Mouse (Mus musculus): ENCODE results near the gene Ntrk3.

DNA sequence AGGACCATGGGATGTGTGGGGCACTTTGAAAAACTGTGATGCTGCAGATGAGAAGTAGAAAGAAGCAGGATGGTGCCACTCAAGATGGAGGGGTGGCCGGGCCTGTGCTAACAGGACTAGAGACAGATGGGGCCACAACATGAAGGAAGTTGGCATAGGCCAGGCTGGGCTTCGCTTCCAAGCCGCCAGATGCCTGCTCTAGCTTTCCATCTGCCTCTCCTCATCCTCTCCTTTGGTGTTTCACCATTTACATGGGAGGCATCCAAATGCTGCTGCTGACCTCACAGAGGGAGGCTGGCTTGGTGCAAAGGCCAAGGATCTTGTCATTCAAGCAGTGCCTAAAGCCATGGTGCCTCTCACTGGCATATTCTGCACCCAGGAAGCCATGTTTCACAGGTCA is 347.8 kb downstream of the Ntrk3 start:
- TF ChIP-seq CTCF (IDR thresholded peaks at IDR 0.05; ENCODE audit: extremely low read depth, insufficient read depth, low read length) (no peak), POLR2A (IDR thresholded peaks at IDR 0.05; ENCODE audit: extremely low read depth, insufficient read depth, low read length) (no peak)
